Mouse (Mus musculus) embryonic facial prominence, embryonic 10.5 days (tissue): ENCODE data around the gene Pgbd5. TPM values are rescaled to one million over a fixed set of nuclear protein-coding genes. Genes with fewer than 3 reads are reported as not detected.

Experiments
- DNase-seq: peaks from one replicate; pipeline ENCODE4 v3.0.0-alpha.2; 2017; ENCODE audit warnings: low spot score
- H3K27ac ChIP-seq: fragments of 300-500 bp; sonication (generic); replicated peaks from 2 replicates; pipeline ENCODE4 v1.5.1; 2016; ENCODE audit warnings: mild to moderate bottlenecking
- H3K27me3 ChIP-seq: fragments of 300-500 bp; sonication (generic); replicated peaks from 2 replicates; pipeline ENCODE4 v1.6.1; 2016; ENCODE audit warnings: low read depth, mild to moderate bottlenecking; ENCODE audit not compliant: poor library complexity, severe bottlenecking
- H3K36me3 ChIP-seq: fragments of 300-500 bp; sonication (generic); replicated peaks from 2 replicates; pipeline ENCODE4 v1.6.1; 2016; ENCODE audit warnings: mild to moderate bottlenecking, moderate library complexity
- H3K4me1 ChIP-seq: fragments of 300-500 bp; sonication (generic); 2 replicates; pipeline ENCODE4 v1.6.1; 2016
- H3K4me3 ChIP-seq: fragments of 300-500 bp; sonication (generic); 2 replicates; pipeline ENCODE4 v1.5.1; 2016; ENCODE audit warnings: mild to moderate bottlenecking, moderate library complexity
- H3K9me3 ChIP-seq: fragments of 300-500 bp; sonication (generic); 2 replicates; pipeline ENCODE4 v1.6.1; 2016; ENCODE audit warnings: mild to moderate bottlenecking
- WGBS: fragments of 180-500 bp; shearing (Covaris S2); methylation state at CpG from one replicate; pipeline ENCODE4 v1.1.7; 2016; 5-methylcytosine and 5-hydroxymethylcytosine counted together
- polyA plus RNA-seq: library from polyadenylated mRNA; unstranded; fragments of >200 nt; fragmentation: Nextera tagmentation; extraction: Ambion mirVana; gene quantifications from 2 replicates; pipeline ENCODE4 v1.2.1, GENCODE M21; 2016

Gene Pgbd5
- polyA plus RNA-seq, 1 experiment from 2014 or later = 1.1 TPM

- 75% methylated on average over 7 of the region's 7 CpGs for WGBS
- Histone ChIP-seq H3K27ac (0 out of 2 replicates have a peak overlapping the region, but pooled peaks have one; percentile 7), H3K9me3 (no peaks in the 10 kb centered on the region), H3K27me3 (no peaks in the 10 kb centered on the region), H3K36me3 (peaks cover 94% of the 10 kb centered on the region), H3K4me1 (peaks cover 26% of the 10 kb centered on the region), H3K4me3 (no peak overlapping the region)
- DNase-seq = no peak
Measured at GRCm38 (mm10) chr8:124328259-124328658, 111.2 kb downstream of the Pgbd5 start.

- WGBS = 96% methylated on average over 14 of the region's 14 CpGs
- no peak overlapping the region for H3K4me3 ChIP-seq
- H3K27me3 ChIP-seq = no peaks in the 10 kb centered on the region
- no peak overlapping the region for H3K27ac ChIP-seq
- H3K9me3 ChIP-seq = no peaks in the 10 kb centered on the region
- peaks cover 69% of the 10 kb centered on the region for H3K36me3 ChIP-seq
- no peak for DNase-seq
- H3K4me1 ChIP-seq = peaks cover 10% of the 10 kb centered on the region
Measured at GRCm38 (mm10) chr8:124323356-124323755, 116.1 kb downstream of the Pgbd5 start.

GRCm38 (mm10) chr8:124321227-124321840 is 118.1 kb downstream of the Pgbd5 start:
- WGBS = 80% methylated on average over 12 of the region's 12 CpGs
- H3K36me3 ChIP-seq = peaks cover 51% of the 10 kb centered on the region
- no peaks in the 10 kb centered on the region for H3K9me3 ChIP-seq
- DNase-seq = no peak
- H3K4me1 ChIP-seq = peaks cover 16% of the 10 kb centered on the region
- H3K4me3 ChIP-seq = no peak overlapping the region
- H3K27ac ChIP-seq = no peak overlapping the region
- no peaks in the 10 kb centered on the region for H3K27me3 ChIP-seq

- no peak overlapping the region for H3K4me3 ChIP-seq
- no peaks in the 10 kb centered on the region for H3K27me3 ChIP-seq
- DNase-seq = no peak
- H3K4me1 ChIP-seq = peaks cover 29% of the 10 kb centered on the region
- H3K36me3 ChIP-seq = peaks cover 30% of the 10 kb centered on the region
- no peak overlapping the region for H3K27ac ChIP-seq
- no peaks in the 10 kb centered on the region for H3K9me3 ChIP-seq
- WGBS = 89% methylated on average over 4 of the region's 4 CpGs
Measured at GRCm38 (mm10) chr8:124319316-124319652, 120.2 kb downstream of the Pgbd5 start.

Other genes starting within 250 kb of the Pgbd5 start
- gene Galnt2, start 208.3 kb downstream of the Pgbd5 start, polyA plus RNA-seq = 34.8 and 42.2 TPM in 2 replicates
- gene Cog2, start 81.1 kb upstream of the Pgbd5 start, polyA plus RNA-seq = 41.8 and 41.9 TPM in 2 replicates
- gene Agt, start 130.0 kb upstream of the Pgbd5 start, polyA plus RNA-seq = 0.15 TPM in 1 of 2 replicates, not detected in the other
- not detected in 2 replicates for gene Capn9, start 136.5 kb upstream of the Pgbd5 start, polyA plus RNA-seq
- 24.2 and 24.4 TPM in 2 replicates for gene 2310022B05Rik, start 223.7 kb upstream of the Pgbd5 start, polyA plus RNA-seq